Mouse (Mus musculus) lung, postnatal 4 days (tissue): ENCODE data around the gene Abhd16b.

Source experiments
- DNase-seq, 2 experiments: peaks; one replicate each; pipeline ENCODE4 v3.0.0; 2021

Abhd16b gene

GRCm38 (mm10) chr2:181541761-181542380, 48.9 kb downstream of the Abhd16b start:
- no peak for DNase-seq
